Mouse (Mus musculus): Measurements from ENCODE around the gene Adgrl2.

Gene Adgrl2

GRCm38 (mm10) chr3:148990531-148991003 lies at the start of gene Adgrl2:
Adgrl2 (minus strand) TSS chr3:148990555.
- no peak for DNase-seq

GRCm38 (mm10) chr3:149038771-149039170 lies 48.4 kb upstream of the Adgrl2 start:
- no peak for DNase-seq

GRCm38 (mm10) chr3:149019925-149020324 lies 29.6 kb upstream of the Adgrl2 start:
- DNase-seq: no peak

GRCm38 (mm10) chr3:149009311-149009710 lies 19.0 kb upstream of the Adgrl2 start:
- no peak for DNase-seq

- DNase-seq: no peak
Observed at GRCm38 (mm10) chr3:149008634-149009023, 18.3 kb upstream of the Adgrl2 start.

GRCm38 (mm10) chr3:149007860-149008633 lies 17.7 kb upstream of the Adgrl2 start:
- DNase-seq: no peak

GRCm38 (mm10) chr3:149001364-149001763 lies 11.0 kb upstream of the Adgrl2 start:
- no peak for DNase-seq

GRCm38 (mm10) chr3:148998661-148999060 lies 8.3 kb upstream of the Adgrl2 start:
- no peak for DNase-seq

GRCm38 (mm10) chr3:148991056-148991455 lies 701 bp upstream of the Adgrl2 start:
- DNase-seq: no peak

GRCm38 (mm10) chr3:148989818-148990530 lies 381 bp downstream of the Adgrl2 start:
- DNase-seq: peak; percentile 6

GRCm38 (mm10) chr3:148988996-148989817 lies 1.1 kb downstream of the Adgrl2 start:
- DNase-seq: peak; percentile 60

- no peak for DNase-seq
Observed at GRCm38 (mm10) chr3:148988293-148988995, 1.9 kb downstream of the Adgrl2 start.

GRCm38 (mm10) chr3:148987591-148988292 lies 2.6 kb downstream of the Adgrl2 start:
- peak; percentile 28 for DNase-seq

GRCm38 (mm10) chr3:148986894-148987590 lies 3.3 kb downstream of the Adgrl2 start:
- DNase-seq: no peak

- DNase-seq: no peak
Observed at GRCm38 (mm10) chr3:148986296-148986893, 4.0 kb downstream of the Adgrl2 start.

- no peak for DNase-seq
Observed at GRCm38 (mm10) chr3:148984326-148984725, 6.0 kb downstream of the Adgrl2 start.

GRCm38 (mm10) chr3:148982370-148982769 lies 8.0 kb downstream of the Adgrl2 start:
- DNase-seq: no peak

- DNase-seq: no peak
Observed at GRCm38 (mm10) chr3:148981776-148982175, 8.6 kb downstream of the Adgrl2 start.

- no peak for DNase-seq
Observed at GRCm38 (mm10) chr3:148978541-148978940, 11.8 kb downstream of the Adgrl2 start.

GRCm38 (mm10) chr3:148977838-148978237 lies 12.5 kb downstream of the Adgrl2 start:
- no peak for DNase-seq

GRCm38 (mm10) chr3:148977124-148977529 lies 13.2 kb downstream of the Adgrl2 start:
- no peak for DNase-seq
